Mouse (Mus musculus) frontal cortex, postnatal 14 days (tissue): ENCODE measurements at regions not wholly inside any gene's neighbourhood (a gene's known extent, or its start where the extent isn't known, plus 50 kb on each side); places are given as distances from the start of the nearest gene placed in this dataset.

Source experiments
- DNase-seq, 2 experiments: peaks; one replicate each; pipeline ENCODE4 v3.0.0; 2022; ENCODE audit warnings: low spot score in 2 of 2

DNA sequence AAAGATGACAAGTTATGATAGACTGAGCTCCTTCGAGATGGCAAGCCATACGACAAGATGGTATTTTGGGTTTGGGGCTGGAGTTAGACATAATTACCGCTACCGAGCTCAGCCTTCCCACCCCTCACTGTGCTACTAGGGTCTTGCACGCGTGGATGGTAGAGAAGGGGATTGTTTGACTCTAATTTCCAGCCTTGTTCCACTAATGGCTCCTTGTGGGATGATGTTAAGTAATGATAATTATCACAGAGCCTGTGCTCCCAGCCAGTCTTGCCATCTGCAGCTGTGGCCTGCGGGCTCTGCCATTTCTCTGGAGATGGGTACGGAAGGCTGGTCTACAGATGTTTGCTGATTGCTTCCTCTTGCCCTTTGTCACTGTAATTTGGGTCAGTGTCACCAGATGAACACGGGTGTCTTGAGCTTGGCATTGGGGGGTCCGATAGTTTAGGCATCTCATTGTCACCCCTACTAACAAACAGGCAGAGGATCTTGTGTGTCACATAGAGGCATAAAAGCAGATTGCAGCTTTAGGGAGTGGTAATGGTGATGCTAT is 108.8 kb upstream of the Ctbp2 start:
- DNase-seq, result no peak

DNA sequence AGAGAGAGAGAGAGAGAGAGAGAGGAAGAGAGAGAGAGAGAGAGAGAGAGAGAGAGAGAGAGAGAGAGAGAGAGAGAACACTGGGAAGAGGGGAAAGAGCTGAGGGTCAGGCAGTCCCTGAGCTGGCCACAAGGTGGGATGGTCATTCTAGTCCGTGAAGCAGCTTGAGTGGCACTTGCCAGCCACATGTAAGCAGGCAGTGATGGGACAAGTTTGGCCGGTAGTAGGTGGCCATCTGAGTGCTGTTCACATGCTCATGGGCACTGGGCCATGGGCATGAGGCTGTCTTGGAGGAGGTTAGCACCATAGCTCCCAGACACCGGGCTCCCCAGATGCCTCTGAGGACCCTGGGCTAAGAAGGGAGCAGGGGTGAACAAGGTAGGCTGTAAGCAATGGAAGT is 106.7 kb upstream of the Ctbp2 start:
- no peak for DNase-seq

DNA sequence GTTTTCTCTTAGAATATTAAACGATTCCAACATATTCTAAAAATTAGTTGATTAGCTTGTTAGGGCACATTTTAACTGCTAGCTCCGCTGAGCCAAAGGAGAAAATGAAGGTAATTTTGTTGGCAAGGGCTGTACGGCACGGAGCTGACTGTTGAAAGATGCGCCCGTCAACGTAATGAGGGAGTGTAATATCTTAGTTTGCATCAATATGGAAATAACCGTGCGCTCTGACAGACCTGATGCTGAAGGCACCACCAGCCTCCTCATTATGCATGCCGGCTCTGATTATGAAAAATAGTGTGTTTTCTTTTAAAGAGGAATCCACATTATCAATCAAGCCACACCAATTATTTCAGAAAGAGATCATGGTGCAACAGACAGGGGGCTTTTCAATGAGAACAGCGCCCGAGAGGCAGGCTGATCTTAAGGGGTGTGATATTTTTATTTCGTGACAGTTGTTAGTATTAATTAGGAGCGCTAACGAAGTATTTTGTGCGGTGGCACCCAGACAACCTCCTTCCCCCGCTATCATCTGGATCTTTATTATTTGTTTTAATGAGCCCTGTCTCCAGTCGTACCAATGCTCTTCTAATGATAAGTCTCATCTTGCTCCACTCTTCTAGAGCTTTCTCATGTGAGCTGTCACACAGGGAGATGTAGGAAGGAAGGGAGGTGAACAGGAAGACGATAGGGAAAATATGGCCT is 99.9 kb upstream of the Ctbp2 start:
- DNase-seq, result no peak

DNA sequence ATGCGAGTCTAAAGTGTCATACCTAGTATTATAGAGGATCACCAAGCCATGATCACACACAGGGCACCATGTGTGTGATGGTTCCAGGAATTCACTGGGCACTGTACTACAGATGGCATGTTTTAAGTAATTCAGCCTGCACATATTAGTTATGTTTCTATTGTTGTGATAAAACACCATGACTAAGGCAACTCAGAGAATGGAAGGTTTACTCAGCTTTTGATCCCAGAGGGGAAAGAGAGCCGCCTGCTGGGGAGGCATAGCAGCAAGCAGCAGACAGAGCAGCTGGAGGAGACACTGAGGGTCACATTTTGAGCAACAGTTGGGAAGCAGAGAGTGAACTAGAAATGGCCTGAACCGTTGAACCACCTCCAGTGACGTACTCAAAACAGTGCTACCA is 88.2 kb upstream of the Ctbp2 start:
- no peak for DNase-seq

DNA sequence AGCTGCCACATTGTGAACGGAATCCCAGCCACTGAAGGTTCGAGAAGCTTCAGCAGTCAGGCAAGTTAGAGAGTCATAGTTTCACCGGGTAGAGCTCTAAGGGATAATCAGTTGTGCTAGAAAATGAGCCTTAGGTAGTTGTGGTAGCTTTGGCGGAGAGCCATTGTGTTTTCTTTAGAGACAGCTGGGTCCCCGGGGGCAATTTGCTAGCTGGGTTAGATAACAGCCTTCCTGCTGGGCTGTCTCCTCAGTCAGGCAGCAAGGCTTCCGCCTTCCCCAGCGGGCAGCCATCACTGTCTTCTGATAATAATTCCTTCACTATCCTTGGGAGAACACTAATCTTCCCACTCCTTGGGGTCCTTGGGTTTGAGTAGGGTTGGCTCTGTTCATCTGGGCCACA is 81.5 kb upstream of the Ctbp2 start:
- no peak for DNase-seq

DNA sequence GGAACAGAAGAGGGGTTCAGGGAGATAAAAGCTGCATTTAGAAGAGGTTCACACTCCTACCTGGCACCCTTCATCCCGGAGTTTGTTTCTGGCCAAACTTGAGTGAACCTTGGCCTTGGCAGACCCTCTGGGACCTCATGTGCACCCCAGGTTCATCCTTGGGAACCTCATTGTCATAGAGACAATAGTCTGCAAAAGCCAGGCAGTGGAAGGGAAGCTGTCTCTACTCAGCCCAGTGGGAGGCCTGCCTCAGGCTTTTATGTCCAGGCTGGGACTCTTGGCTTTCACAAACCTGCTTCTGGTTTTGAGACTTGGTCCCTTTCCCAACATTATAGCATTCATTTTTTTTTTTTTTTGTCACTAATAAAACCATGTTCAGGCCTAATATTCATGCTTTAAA is 80.3 kb upstream of the Ctbp2 start:
- DNase-seq, result no peak

DNA sequence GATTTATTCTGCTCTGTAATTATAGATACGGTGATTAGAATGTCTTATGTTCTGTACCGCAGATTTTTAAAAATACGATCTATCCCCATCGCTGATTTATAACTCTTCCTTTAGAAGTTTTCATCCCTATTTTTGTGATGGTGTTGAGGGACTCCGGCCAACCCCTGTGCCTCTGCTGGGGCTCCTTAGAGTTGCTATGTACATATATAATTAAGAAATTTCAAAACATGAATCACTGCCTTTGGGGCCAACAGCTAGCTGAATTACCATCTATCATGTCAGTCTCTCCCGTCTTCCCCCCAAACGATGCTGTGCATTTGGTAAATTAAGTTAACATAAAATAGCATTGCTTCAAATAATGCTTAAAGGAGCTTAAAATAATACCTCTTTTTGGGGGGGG is 79.8 kb upstream of the Ctbp2 start:
- no peak for DNase-seq

DNA sequence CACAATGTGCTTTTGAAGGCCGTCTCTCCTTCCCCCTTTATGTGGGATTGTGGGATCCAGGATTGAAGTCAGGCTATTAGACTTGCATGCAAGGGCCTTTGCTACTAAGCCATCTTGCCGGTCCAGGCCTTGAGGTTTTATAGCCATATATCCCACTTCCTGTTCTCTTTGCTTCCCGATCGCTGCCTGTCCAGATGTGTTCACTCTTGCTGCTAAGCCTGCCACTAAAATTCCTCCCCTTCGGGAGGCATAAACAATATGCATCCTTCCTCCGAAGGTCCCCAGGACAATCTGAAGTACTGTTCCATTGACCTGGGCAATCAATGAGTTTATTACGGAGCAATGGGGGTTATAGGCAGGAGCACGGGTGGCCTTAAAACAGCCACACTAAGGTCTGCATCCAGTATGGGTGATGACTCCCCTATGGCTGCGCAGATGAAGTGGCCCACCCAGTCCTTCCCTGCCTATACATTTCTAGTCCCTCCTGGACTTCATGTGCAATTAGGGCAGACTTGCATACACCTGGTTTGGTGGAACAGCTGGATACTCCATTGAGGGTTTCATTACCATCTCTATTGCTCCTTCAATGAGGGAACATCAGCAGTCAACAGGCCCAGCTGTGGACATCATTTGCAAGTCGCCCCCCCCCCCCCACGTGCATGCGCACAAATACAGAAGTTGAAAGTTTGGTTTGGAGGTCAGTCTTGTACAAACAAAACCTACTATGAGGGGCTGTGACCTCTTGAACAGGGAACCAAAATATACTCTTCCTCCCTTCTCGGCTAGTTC is 78.1 kb upstream of the Ctbp2 start:
- DNase-seq, result no peak

DNA sequence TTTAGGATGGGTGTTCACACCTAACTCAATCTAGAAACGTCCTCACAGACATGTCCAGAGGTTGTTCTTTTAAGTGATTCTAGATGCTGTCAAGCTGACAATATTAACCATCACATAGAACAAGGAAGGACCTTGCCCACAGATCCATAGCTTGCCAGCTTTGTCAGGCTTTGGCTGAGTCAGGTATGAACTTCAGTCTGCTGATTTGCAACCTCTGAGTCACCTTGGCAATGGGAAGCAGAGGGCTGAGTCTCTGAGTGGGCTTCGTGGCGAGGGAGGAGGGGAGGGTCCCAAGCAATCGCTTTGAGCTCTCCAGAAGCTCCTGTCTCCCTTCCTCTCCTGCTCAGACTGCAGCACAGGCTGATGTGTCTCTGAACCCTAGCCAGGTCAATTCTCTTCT is 74.9 kb upstream of the Ctbp2 start:
- no peak for DNase-seq

DNA sequence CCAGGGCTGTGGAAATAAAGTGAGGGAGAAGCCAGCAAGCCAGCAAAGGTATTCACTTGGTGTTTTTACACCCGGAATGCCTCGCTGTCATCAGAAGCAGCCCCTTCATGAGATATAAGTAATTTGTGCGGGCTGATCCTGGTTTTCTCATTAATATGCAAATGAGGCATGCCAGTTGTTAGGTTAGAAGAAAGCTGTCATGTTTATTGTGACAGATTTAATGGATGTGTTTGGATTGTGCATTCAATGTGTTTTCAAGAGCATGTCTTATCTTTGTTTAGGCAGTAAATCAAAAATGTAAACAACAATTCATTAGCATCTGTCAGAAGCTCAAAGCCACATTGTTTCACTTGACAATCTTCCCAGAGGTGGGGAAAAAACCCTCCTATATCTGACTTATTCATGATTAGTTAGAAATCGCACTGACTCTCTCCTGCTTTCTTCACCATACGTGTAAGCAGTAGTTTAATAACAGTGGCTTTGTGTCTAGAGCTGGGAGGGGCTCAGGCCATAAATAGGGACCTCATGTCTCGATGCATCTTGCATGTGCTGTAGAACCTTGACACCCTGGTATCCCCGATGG is 65.8 kb upstream of the Ctbp2 start:
- no peak for DNase-seq

DNA sequence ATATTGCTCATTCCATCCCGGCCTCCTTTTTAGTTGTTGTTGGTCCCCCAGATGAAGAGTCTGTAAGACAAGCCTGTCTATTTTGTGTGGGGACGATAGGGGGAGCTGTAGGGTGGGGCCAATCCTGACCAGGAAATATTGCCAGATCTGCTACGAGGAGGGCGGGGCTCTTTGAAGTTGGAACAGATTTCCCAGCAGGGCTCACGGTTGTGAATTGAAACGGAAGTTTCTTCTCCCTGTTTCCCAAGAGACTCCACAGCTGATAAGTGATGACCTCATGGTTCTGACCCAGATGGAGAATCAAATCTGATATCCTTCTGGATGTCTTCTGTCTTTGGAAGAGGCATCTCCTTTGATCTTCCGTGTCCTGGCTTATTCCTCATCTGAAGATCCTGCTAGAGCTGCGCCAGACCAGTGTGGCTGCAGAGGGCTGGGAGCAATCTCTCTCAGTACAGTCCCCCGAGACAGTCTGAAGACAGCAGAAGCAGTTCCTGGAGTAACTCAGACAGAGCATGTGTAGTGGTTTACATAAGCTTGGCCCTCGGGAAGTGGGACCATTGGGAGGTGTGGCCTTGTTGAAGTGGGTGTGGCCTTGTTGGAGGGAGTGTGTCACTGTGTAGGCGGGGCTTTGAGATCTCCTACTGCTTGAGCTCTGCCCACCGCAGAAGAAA is 61.9 kb upstream of the Ctbp2 start:
- peak in 1 of 2 experiments; percentile 24 for DNase-seq

DNA sequence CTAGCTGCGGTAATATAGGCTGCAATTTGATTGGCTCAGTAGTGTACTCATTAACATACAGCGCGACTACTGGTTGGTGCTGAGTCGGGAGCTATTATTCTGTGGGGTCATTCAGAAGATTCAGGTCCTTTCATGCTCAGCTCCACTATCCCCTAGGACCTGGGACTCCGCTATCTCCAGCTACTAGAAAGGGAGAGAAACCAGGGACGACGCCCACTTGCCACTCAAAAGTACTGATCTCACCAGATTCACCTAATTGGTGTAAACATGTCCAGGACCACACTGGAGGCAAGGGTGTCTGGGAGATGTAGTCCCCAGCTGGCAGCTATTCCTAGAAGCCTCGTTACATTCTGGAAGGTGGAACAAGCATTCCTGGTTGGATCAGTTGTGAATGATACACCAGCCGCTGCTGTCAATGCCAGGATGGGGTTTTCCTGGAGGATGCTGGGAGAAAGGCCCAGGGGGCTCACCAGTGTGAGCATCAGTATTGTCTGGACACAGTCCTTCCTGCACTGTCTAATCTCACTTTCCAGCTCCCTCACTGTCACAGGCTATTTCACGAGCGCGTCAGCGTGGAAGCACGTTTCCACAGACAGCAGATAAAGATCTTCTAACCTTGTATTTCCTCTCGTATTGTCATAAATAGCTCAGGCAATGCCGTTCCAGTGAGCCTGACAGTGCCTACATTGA is 60.9 kb upstream of the Ctbp2 start:
- DNase-seq, result no peak

DNA sequence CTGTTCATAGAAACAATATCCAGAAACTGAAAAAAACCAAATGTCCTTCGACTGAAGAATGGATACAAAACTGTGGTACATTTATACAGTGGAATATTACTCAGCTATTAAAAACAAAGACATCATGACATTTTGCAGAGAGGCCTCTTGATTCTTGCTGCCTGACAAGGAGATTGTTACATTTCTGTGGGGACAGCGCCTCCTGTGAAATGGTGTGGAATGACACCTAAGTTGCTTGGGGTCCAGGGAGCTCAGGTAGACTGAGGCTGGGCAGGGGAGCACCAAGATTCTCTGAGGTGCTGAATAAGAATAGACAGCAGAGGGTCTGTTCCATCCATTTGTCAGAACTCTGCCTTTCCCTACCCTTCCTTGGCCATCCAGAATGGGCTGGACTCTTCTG is 57.2 kb upstream of the Ctbp2 start:
- DNase-seq, result no peak

DNA sequence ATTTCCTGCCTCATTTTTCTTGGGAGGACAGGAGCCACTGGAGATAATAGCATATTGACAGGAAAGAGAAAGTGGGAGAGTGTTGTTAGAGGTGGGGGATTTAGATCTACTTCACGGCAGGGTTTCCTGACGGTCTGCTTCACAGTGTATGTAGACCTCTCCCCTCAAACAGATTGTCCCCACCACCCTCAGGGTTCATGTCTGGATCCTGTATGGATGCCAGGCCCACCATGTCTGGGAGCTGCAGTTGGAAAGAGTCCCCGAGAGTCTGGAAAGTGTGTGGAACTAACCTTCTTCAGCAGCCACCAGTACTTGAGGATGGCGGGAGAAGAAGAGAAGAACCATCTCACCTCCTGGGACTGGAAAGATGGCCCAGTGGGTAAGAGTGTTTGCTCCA is 53.0 kb upstream of the Ctbp2 start:
- no peak for DNase-seq

DNA sequence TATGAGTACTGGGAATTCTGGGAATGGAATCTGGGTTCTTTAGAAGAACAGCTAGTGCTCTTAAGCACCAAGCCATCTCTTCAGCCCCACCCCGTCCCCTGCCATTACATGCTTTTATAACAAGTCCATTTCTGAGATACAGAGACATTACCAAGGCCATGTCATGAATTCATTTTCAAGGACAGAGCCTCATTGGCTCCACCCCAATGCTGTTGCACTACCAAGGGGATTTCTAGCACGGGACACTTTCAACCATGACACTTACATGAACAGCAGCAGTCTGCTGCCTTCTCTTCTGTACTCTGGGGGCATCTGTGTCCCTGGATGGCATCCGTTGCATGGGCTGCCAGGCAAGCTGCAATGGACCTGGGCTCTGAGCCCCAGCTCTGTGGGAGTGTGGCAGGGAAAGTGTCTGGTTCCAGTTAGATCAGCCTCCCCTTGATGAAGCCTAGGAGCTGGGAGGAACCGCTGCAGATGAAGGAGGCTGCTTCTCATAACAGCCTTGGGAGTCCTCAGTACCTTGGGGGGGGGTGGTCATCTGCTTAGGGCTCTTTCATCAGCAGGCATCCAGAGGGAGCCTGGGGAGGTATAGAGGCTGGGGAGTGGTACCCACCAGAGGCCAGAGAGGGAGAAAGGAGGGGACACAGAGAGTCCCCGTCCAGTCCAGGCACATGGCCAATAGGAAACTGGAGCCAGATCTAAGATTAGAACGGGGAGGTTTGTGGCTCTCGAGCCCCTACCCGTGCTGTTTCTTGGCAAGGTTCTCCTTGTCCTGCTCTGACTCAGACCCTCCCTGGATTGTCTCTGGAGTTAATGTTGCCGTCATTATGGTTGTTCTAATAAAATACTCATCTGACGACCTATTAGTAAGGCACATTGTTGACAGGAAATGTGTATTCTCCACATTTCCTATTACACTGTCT is 52.4 kb upstream of the Ctbp2 start:
- no peak for DNase-seq
